Mouse (Mus musculus): Measurements from ENCODE around the gene Trp53i11. TPM values are rescaled to one million over a fixed set of nuclear protein-coding genes. Genes with fewer than 3 reads are reported as not detected.
A peak's percentile ranks its signal among the peaks of the same experiment; 100 is the strongest.

Gene Trp53i11
- total and polyA plus RNA-seq, 3 experiments, result 0.36 to 32.1 (median 0.73) TPM

DNA sequence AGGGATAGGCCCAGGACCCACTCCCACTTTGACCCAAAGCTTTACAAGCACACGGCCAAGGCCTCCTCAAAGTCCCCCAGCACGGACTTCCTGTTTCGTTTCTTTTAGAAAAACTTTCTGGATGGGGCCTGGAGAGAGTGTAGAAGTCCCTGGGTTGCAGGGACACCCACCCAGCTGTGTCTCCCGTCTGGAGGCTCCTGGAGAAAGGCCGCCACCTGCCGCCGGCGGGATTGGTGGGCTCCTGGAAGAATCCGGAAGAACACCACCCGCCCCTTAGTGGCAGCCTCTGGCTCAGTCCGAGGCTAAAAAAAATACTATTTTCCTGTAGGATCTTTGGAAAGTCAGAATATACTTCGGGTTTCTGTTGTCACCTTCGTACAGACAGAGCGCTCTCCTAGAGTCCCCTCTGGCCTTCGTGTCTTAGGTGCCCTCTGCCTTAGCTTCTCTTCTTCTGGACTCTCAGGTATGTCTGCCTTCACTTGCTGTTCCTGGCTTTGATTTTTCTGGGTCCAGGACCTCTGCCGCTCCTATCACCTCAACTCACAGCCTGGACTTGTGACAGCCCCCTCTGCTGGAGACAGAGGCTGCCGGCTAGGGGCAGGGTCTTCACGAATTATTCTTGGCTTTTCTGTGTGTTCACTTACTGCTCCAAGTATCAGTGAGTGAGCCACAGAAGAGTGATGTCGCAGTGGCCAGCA lies 1.6 kb downstream of the Trp53i11 start:
- Histone ChIP-seq H3K27ac (ENCODE audit: insufficient read depth, low read depth) (peak overlapping the region; percentile 19; the same call in 1 of the 2 replicates), H3K4me3 (replicated peaks in 1 of 3; ENCODE audit: low read depth in 2 of 3, low read length in 2 of 3, poor library complexity in 1 of 3) (peak overlapping the region; percentile 7 to 81 (median 61)), H3K36me3 (replicated peaks in 1 of 2; ENCODE audit: control insufficient read depth in 1 of 2, insufficient read depth in 1 of 2, low read length in 1 of 2) (no peaks in the 10 kb centered on the region), H3K4me1 (ENCODE audit: control insufficient read depth in 1 of 2, insufficient read depth in 2 of 2) (peaks cover 43 to 54% of the 10 kb centered on the region in 2 experiments), H3K4me2 (ENCODE audit: insufficient read depth, low read depth, poor library complexity, severe bottlenecking) (peak overlapping the region; percentile 42), H3K79me2 (replicated peaks; ENCODE audit: control insufficient read depth, extremely low read depth, insufficient read depth, poor library complexity, severe bottlenecking) (no peaks in the 10 kb centered on the region), H3K9ac (ENCODE audit: insufficient read depth, low read depth) (peak overlapping the region; percentile 66), H3K27me3 (replicated peaks) (peaks cover 91% of the 10 kb centered on the region), H3K9me3 (replicated peaks; ENCODE audit: low read length) (no peaks in the 10 kb centered on the region)
- dilution Hi-C loops (cut with MboI; ENCODE audit: extremely low pct_ligation_motif_present, extremely low pct_unique_long_range_greater_than_20kb, low sequenced_read_pairs), result no loop called here
- TF ChIP-seq RAD21 (IDR thresholded peaks at IDR 0.05; ENCODE audit: low read depth, low read length) (peak; percentile 18), TCF12 (IDR thresholded peaks at IDR 0.05; ENCODE audit: low read depth, low read length) (peak; percentile 20; the same call in 1 of the 2 replicates), RCOR1 (conservative IDR thresholded peaks at IDR 0.05; ENCODE audit: low read depth, low read length) (0 out of 2 replicates have a peak, but pooled peaks have one; percentile 64), E2F4 (IDR thresholded peaks at IDR 0.05; ENCODE audit: insufficient replicate concordance, low read depth, low read length) (no peak), POLR2A (IDR thresholded peaks at IDR 0.05; ENCODE audit: low read depth, low read length) (peak; percentile 15; the same call in 1 of the 2 replicates), HCFC1 (IDR thresholded peaks at IDR 0.05; ENCODE audit: low read depth, low read length) (no peak; the same call in 1 of the 2 replicates), USF2 (conservative IDR thresholded peaks at IDR 0.05; ENCODE audit: low read depth, low read length) (no peak; the same call in 1 of the 2 replicates), SMC3 (IDR thresholded peaks at IDR 0.05; ENCODE audit: low read depth, low read length) (peak; percentile 32; the same call in 1 of the 2 replicates), SIN3A (IDR thresholded peaks at IDR 0.05; ENCODE audit: low read length) (0 out of 2 replicates have a peak, but pooled peaks have one; percentile 13), NELFE (IDR thresholded peaks at IDR 0.05; ENCODE audit: low read depth, low read length) (peak; percentile 25; the same call in 1 of the 2 replicates), JUN (IDR thresholded peaks at IDR 0.05; ENCODE audit: insufficient read depth, low read depth, low read length) (no peak), ELF1 (IDR thresholded peaks at IDR 0.05; ENCODE audit: low read depth, low read length) (peak; percentile 73), CTCF (conservative IDR thresholded peaks at IDR 0.05 in 1 of 2, IDR thresholded peaks at IDR 0.05 in 1 of 2; ENCODE audit: low read depth in 2 of 2, low read length in 2 of 2) (peak in 1 of 2 experiments; percentile 60; a peak in 2 of 4 replicates)
- DNase-seq (ENCODE audit: extremely low read depth), result no peak
- in situ Hi-C loops (cut with MboI; ENCODE audit: low pct_ligation_motif_present, low pct_unique_long_range_greater_than_20kb, low sequenced_read_pairs), result loop anchor here (10.0 kb wide), 1 partner anchor 284 kb away; no protein-coding TSS in a partner anchor

DNA sequence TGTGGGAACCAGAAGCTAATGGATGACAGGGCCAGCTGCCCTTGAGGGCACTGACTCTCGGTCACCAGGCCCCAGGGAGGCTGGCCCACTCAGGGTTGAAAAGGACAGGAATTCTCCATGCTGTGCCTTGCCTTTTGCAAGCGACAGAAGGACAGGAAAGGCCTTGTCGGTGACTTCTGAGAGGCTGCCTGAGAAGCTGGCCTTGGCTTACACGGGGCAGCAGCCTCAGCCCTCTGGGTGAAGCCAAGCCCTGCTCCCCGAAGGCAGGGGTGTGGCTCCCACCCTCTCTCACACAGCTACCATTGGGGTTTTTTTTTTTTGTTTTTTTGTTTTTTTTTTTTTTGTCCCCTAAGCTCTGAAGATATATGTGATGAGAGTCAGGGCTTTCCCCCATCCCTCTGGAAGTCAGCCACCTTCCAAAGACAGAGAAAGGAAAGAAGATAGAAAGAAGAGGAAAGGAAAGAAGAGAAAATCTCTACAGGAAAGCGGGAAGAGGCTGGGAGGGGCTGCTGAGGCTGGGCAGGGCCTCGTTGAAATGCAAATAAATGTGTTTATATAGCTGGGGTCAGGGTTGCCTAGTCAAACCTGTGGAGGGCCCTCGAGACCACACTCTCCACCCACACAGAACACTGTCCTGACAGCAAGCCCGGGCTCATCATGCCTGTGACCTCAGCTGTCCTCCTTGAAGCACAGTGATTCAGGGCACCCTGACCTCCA lies 3.6 kb downstream of the Trp53i11 start:
- Histone ChIP-seq H3K9ac (ENCODE audit: insufficient read depth, low read depth) (peak overlapping the region; percentile 2; the same call in 1 of the 2 replicates), H3K79me2 (replicated peaks; ENCODE audit: control insufficient read depth, extremely low read depth, insufficient read depth, poor library complexity, severe bottlenecking) (no peaks in the 10 kb centered on the region), H3K36me3 (replicated peaks in 1 of 2; ENCODE audit: control insufficient read depth in 1 of 2, insufficient read depth in 1 of 2, low read length in 1 of 2) (no peaks in the 10 kb centered on the region), H3K27ac (ENCODE audit: insufficient read depth, low read depth) (peak overlapping the region; percentile 86), H3K9me3 (replicated peaks; ENCODE audit: low read length) (no peaks in the 10 kb centered on the region), H3K27me3 (replicated peaks) (peaks cover 92% of the 10 kb centered on the region), H3K4me2 (ENCODE audit: insufficient read depth, low read depth, poor library complexity, severe bottlenecking) (peak overlapping the region; percentile 44), H3K4me1 (ENCODE audit: control insufficient read depth in 1 of 2, insufficient read depth in 2 of 2) (peaks cover 53 to 64% of the 10 kb centered on the region in 2 experiments), H3K4me3 (replicated peaks in 1 of 3; ENCODE audit: low read depth in 2 of 3, low read length in 2 of 3, poor library complexity in 1 of 3) (peak overlapping the region in 1 of 3 experiments; percentile 19)
- in situ Hi-C loops (cut with MboI; ENCODE audit: low pct_ligation_motif_present, low pct_unique_long_range_greater_than_20kb, low sequenced_read_pairs), result loop anchor here (5.0 kb wide), 1 partner anchor 64 kb away; no protein-coding TSS in a partner anchor
- no peak for DNase-seq (ENCODE audit: extremely low read depth)
- TF ChIP-seq POLR2A (IDR thresholded peaks at IDR 0.05; ENCODE audit: low read depth, low read length) (peak; percentile 61), POLR2AphosphoS2 (IDR thresholded peaks at IDR 0.05; ENCODE audit: low read depth, low read length) (no peak), ZNF384 (IDR thresholded peaks at IDR 0.05; ENCODE audit: low read depth, low read length) (peak; percentile 87), ZC3H11A (IDR thresholded peaks at IDR 0.05; ENCODE audit: low read depth, low read length) (no peak), MAZ (IDR thresholded peaks at IDR 0.05; ENCODE audit: low read depth, low read length) (0 out of 2 replicates have a peak, but pooled peaks have one; percentile 11), TBP (conservative IDR thresholded peaks at IDR 0.05; ENCODE audit: low read depth, low read length) (0 out of 2 replicates have a peak, but pooled peaks have one; percentile 66), RAD21 (IDR thresholded peaks at IDR 0.05; ENCODE audit: low read depth, low read length) (peak; percentile 9), RCOR1 (conservative IDR thresholded peaks at IDR 0.05; ENCODE audit: low read depth, low read length) (no peak), IRF4 (IDR thresholded peaks at IDR 0.05; ENCODE audit: low read depth, low read length) (peak; percentile 26; the same call in 1 of the 2 replicates), KAT2A (IDR thresholded peaks at IDR 0.05; ENCODE audit: insufficient replicate concordance, low read length) (no peak), MYC (IDR thresholded peaks at IDR 0.05; ENCODE audit: low read depth, low read length) (no peak), CHD2 (IDR thresholded peaks at IDR 0.05; ENCODE audit: low read length) (peak; percentile 23; the same call in 1 of the 2 replicates), CTCF (conservative IDR thresholded peaks at IDR 0.05 in 1 of 2, IDR thresholded peaks at IDR 0.05 in 1 of 2; ENCODE audit: low read depth in 2 of 2, low read length in 2 of 2) (peak in 1 of 2 experiments; percentile 31; a peak in 2 of 4 replicates), ZKSCAN1 (IDR thresholded peaks at IDR 0.05; ENCODE audit: borderline replicate concordance, low read depth, low read length) (no peak), MEF2A (IDR thresholded peaks at IDR 0.05; ENCODE audit: borderline replicate concordance, low read depth, low read length) (peak; percentile 56; the same call in 1 of the 2 replicates), CHD1 (IDR thresholded peaks at IDR 0.05; ENCODE audit: low read depth, low read length) (0 out of 2 replicates have a peak, but pooled peaks have one; percentile 44), TCF12 (IDR thresholded peaks at IDR 0.05; ENCODE audit: low read depth, low read length) (peak; percentile 61), EP300 (IDR thresholded peaks at IDR 0.05; ENCODE audit: low read length) (0 out of 2 replicates have a peak, but pooled peaks have one; percentile 13), E2F4 (IDR thresholded peaks at IDR 0.05; ENCODE audit: insufficient replicate concordance, low read depth, low read length) (no peak)
- dilution Hi-C loops (cut with MboI; ENCODE audit: extremely low pct_ligation_motif_present, extremely low pct_unique_long_range_greater_than_20kb, low sequenced_read_pairs), result no loop called here

Data from CH12.LX (cell line).